Comparison of ENCODE assay signal across 7 mouse cellular contexts in genomic region chr9:21149654-21150419, GRCm38 (mm10). TPM values are rescaled to one million over a fixed set of nuclear protein-coding genes. Genes with fewer than 3 reads are reported as not detected.
DNase-seq lines count a peak whose midpoint lies in the region; ATAC-seq lines count a peak whose summit lies in the region.

Cdc37 (minus strand) TSS chr9:21149982.

- no peaks in the 10 kb centered on the region for H3K9me3 ChIP-seq in embryonic facial prominence, embryonic 10.5 days
- H3K9me3 ChIP-seq in limb, embryonic 10.5 days (replicated peaks) = no peaks in the 10 kb centered on the region
- H3K9me3 ChIP-seq in midbrain, embryonic 13.5 days = no peaks in the 10 kb centered on the region

- H3K9ac ChIP-seq in midbrain, embryonic 13.5 days (replicated peaks) = peak within 1 kb of the TSS; percentile 93

- H3K4me2 ChIP-seq in midbrain, embryonic 13.5 days (replicated peaks) = peak within 1 kb of the TSS; percentile 89

- H3K36me3 ChIP-seq in embryonic facial prominence, embryonic 10.5 days (replicated peaks) = peaks cover 36% of the 10 kb centered on the region
- peaks cover 33% of the 10 kb centered on the region for H3K36me3 ChIP-seq in limb, embryonic 10.5 days
- H3K36me3 ChIP-seq in midbrain, embryonic 13.5 days = peaks cover 11% of the 10 kb centered on the region

- ATAC-seq in granulocyte monocyte progenitor cell, adult 5-6 weeks (replicated peaks; ENCODE audit: poor library complexity, severe bottlenecking) = peak; percentile 78
- ATAC-seq in midbrain, embryonic 13.5 days = peak; percentile 98

- peak within 1 kb of the TSS; percentile 91 for H3K4me3 ChIP-seq in embryonic facial prominence, embryonic 10.5 days
- peak within 1 kb of the TSS; percentile 88 for H3K4me3 ChIP-seq in limb, embryonic 10.5 days
- H3K4me3 ChIP-seq in midbrain, embryonic 13.5 days (replicated peaks) = peak within 1 kb of the TSS; percentile 91

- DNase-seq in adrenal gland, postnatal 10 days = peak; percentile 95
- peak; percentile 98 for DNase-seq in embryonic facial prominence, embryonic 10.5 days (ENCODE audit: low spot score)
- peak; percentile 94 for DNase-seq in kidney, adult 11 months
- peak; percentile 99 for DNase-seq in limb, embryonic 10.5 days (ENCODE audit: low spot score)
- peak; percentile 87 for DNase-seq in spleen, adult 12 weeks (ENCODE audit: low spot score)

- WGBS in embryonic facial prominence, embryonic 10.5 days = 4% methylated on average over 56 of the region's 56 CpGs
- 7% methylated on average over 56 of the region's 56 CpGs for WGBS in limb, embryonic 10.5 days
- WGBS in midbrain, embryonic 13.5 days = 3% methylated on average over 54 of the region's 56 CpGs

- peaks cover 62% of the 10 kb centered on the region for H3K4me1 ChIP-seq in embryonic facial prominence, embryonic 10.5 days
- H3K4me1 ChIP-seq in limb, embryonic 10.5 days = peaks cover 60% of the 10 kb centered on the region
- H3K4me1 ChIP-seq in midbrain, embryonic 13.5 days (replicated peaks) = peaks cover 48% of the 10 kb centered on the region

- H3K27me3 ChIP-seq in embryonic facial prominence, embryonic 10.5 days (replicated peaks; ENCODE audit: low read depth, poor library complexity, severe bottlenecking) = no peaks in the 10 kb centered on the region
- no peaks in the 10 kb centered on the region for H3K27me3 ChIP-seq in limb, embryonic 10.5 days (ENCODE audit: low read depth, poor library complexity, severe bottlenecking)
- peaks cover 15% of the 10 kb centered on the region for H3K27me3 ChIP-seq in midbrain, embryonic 13.5 days

- H3K27ac ChIP-seq in embryonic facial prominence, embryonic 10.5 days (replicated peaks) = peak within 1 kb of the TSS; percentile 93
- peak within 1 kb of the TSS; percentile 92 for H3K27ac ChIP-seq in limb, embryonic 10.5 days
- peak within 1 kb of the TSS; percentile 74 for H3K27ac ChIP-seq in midbrain, embryonic 13.5 days

RNA-seq across cellular contexts. Expression of gene Cdc37, which starts in this region (rescaled TPM):
- total RNA-seq in adrenal gland, postnatal 10 days (2021) = 100 to 1,000 TPM; 155 to 160 TPM
- polyA plus RNA-seq in embryonic facial prominence, embryonic 10.5 days (2016; fragmentation: Nextera tagmentation; extraction: Ambion mirVana) = 418 and 430 TPM in 2 replicates
- total RNA-seq in granulocyte monocyte progenitor cell, adult 5-6 weeks (2014; fragmentation: Nextera tagmentation) = 120 and 157 TPM in 2 replicates
- total RNA-seq in granulocyte monocyte progenitor cell, adult 5-6 weeks (2017) = 285 and 306 TPM in 2 replicates
- polyA plus RNA-seq in limb, embryonic 10.5 days (2016; fragmentation: Nextera tagmentation; extraction: Ambion mirVana) = 434 and 487 TPM in 2 replicates
- polyA plus RNA-seq in midbrain, embryonic 13.5 days (2015; fragmentation: Nextera tagmentation; extraction: Ambion mirVana) = 233 TPM in 2 replicates

Comparison
In these comparisons a context has a peak if more than half of its experiments do, and no peak if none do; other contexts are left out.
1. Peak in every context shown above with its lines: DNase-seq, ATAC-seq, H3K4me3 ChIP-seq and H3K27ac ChIP-seq.